Mouse (Mus musculus) mesoderm, embryonic 11.5 days (tissue): Measurements from ENCODE around the gene Vmn2r41.
"Not testable (repeated sequence)": the region's sequence is repeated elsewhere in the genome, so short reads cannot be mapped to it uniquely, and the experiment has no call there.

Experiments
- DNase-seq: peaks from one replicate; pipeline ENCODE4 v3.0.0-alpha.2; 2012; ENCODE audit warnings: low read depth, low spot score

Vmn2r41 gene

DNA sequence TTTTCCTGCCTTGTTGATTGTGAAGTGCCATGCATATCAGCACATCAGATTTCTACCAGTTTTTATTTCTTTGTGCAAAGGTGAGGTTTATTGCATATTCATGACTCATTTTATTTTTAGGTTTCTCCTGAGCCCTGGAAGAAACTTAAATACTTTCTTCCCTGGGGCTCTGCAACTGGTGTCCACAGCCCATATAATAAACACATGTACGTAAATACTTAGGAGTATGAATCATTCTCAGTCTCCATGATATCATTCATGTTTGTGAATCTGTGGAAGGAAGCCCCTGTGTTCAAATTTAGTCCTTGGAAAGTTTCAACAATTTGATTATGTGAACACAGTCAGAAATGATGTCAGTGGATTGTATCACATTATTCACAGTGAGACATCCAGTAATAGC, at the start of gene Vmn2r41:
Gene Vmn2r41 (minus strand): TSS at position 101 of the 400 bp plus-strand sequence.
- DNase-seq, result not testable (repeated sequence)

DNA sequence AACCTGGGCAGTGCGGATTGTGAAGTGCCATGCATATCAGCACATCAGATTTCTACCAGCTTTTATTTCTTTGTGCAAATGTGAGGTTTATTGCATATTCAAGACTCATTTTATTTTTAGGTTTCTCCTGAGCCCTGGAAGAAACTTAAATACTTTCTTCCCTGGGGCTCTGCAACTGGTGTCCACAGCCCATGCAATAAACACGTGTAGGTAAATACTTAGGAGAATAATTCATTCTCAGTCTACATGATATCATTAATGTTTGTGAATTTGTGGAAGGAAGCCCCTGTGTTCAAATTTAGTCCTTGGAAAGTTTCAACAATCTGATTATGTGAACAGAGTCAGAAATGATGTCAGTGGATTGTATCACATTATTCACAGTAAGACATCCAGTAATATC, 38.8 kb upstream of the Vmn2r41 start, which contains the start of gene Vmn2r42:
Gene Vmn2r42 (minus strand): TSS at position 101 of the 400 bp plus-strand sequence.
- DNase-seq, result not testable (repeated sequence)

DNA sequence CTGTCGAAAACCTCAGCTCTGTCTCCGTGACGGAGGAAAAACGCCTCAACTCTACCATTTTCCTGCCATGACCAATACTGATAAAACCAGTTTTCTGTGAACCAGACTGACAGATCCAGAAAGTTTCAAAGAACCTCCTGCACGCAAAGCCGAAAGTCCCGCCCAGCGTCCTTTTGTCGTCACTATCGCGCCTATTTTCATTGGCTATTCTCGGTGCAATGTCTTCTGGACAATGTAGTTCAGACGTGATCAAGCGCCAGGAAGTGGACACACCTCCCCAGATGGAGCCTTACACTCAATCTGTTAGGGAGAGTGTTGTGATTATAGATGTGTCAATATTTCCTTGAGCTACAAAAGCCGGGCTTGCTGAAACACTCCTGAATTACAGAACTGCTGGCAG, 68.6 kb downstream of the Vmn2r41 start:
- DNase-seq, result not testable (repeated sequence)
